ENCODE assay signal across 8 mouse cellular contexts in genomic region chr4:88721791-88722721, GRCm38 (mm10). TPM values are rescaled to one million over a fixed set of nuclear protein-coding genes. Genes with fewer than 3 reads are reported as not detected.
DNase-seq lines count a peak whose midpoint lies in the region; ATAC-seq and TF ChIP-seq lines count a peak whose summit lies in the region.

Gene Gm26566, plus strand, starts transcription at chr4:88721805.
Gene Klhl9, minus strand, starts transcription at chr4:88722465.

- H3K4me1 ChIP-seq in forebrain, embryonic 14.5 days (ENCODE audit: control insufficient read depth, insufficient read depth, low read length): peaks cover 26% of the 10 kb centered on the region
- H3K4me1 ChIP-seq in lung, adult 2 months (ENCODE audit: control insufficient read depth, insufficient read depth, low read length): peaks cover 18% of the 10 kb centered on the region

- peak; percentile 92 for TF ChIP-seq POLR2A in lung, adult 2 months (IDR thresholded peaks at IDR 0.05; ENCODE audit: borderline replicate concordance, extremely low read depth, low read depth, low read length)

- peaks cover 19% of the 10 kb centered on the region for H3K36me3 ChIP-seq in forebrain, embryonic 14.5 days (ENCODE audit: control insufficient read depth, insufficient read depth, low read length)

- WGBS in forebrain, embryonic 14.5 days: 1% methylated on average over 78 of the region's 82 CpGs
- WGBS in lung, adult 2 months: under 1% methylated on average over 82 of the region's 82 CpGs

- H3K9ac ChIP-seq in forebrain, embryonic 14.5 days (ENCODE audit: low read length): peak within 1 kb of the TSS; percentile 99

- no peaks in the 10 kb centered on the region for H3K27me3 ChIP-seq in forebrain, embryonic 14.5 days (replicated peaks; ENCODE audit: control insufficient read depth, insufficient read depth, low read length)

- no peak for TF ChIP-seq CTCF in lung, adult 2 months (IDR thresholded peaks at IDR 0.05; ENCODE audit: insufficient read depth, low read length)

- H3K4me3 ChIP-seq in forebrain, embryonic 14.5 days (ENCODE audit: low read depth, low read length): peak within 1 kb of the TSS; percentile 92
- H3K4me3 ChIP-seq in lung, adult 2 months (replicated peaks; ENCODE audit: extremely low read depth, low read depth, low read length): peak within 1 kb of the TSS; percentile 99

- peak within 1 kb of the TSS; percentile 78 for H3K4me2 ChIP-seq in forebrain, embryonic 14.5 days (ENCODE audit: low read length)

- no peaks in the 10 kb centered on the region for H3K9me3 ChIP-seq in forebrain, embryonic 14.5 days (replicated peaks; ENCODE audit: control insufficient read depth, low read length)

- H3K27ac ChIP-seq in forebrain, embryonic 14.5 days (ENCODE audit: low read depth, low read length): peak within 1 kb of the TSS; percentile 96

- intact Hi-C loops in heart, postnatal 25 days (cut with DNase I): no loop called here

- peak; percentile 91 for DNase-seq in ES-CJ7 (ENCODE audit: low read depth, low spot score)
- peak; percentile 90 for DNase-seq in cerebellum, adult 11 months
- DNase-seq in forebrain, embryonic 14.5 days (ENCODE audit: low spot score): peak; percentile 98
- peak; percentile 84 for DNase-seq in heart, postnatal 25 days (ENCODE audit: low spot score)
- peak; percentile 86 to 90 for DNase-seq in layer of hippocampus, adult 18-20 months (ENCODE audit: low spot score in 2 of 2)
- peak; percentile 91 for DNase-seq in lung, adult 2 months
- peak; percentile 79 to 81 for DNase-seq in thymus, adult 18-20 months

- peak; percentile 96 for ATAC-seq in forebrain, embryonic 14.5 days
- peak; percentile 96 for ATAC-seq in neutrophil, adult 5-6 weeks (ENCODE audit: extremely low read depth, insufficient number of reproducible peaks, low FRiP score, poor library complexity, severe bottlenecking)

RNA-seq across cellular contexts. Expression of gene Gm26566, which starts in this region (rescaled TPM):
- 2.0 and 2.3 TPM in 2 replicates for polyA plus RNA-seq in forebrain, embryonic 14.5 days (2014; fragmentation: Nextera tagmentation; extraction: Ambion mirVana)
- total RNA-seq in heart, postnatal 25 days (2021): under 1 TPM; 0.50 to 0.57 TPM
- 1 to 10 TPM; 1.1 to 1.6 TPM for total RNA-seq in layer of hippocampus, adult 18-20 months (2021)
- polyA plus RNA-seq in lung, adult 2 months (2012; rRNA removed): 0.19 and 0.33 TPM in 2 replicates
- total RNA-seq in neutrophil, adult 5-6 weeks (2017): 0.93 TPM in 1 of 2 replicates, not detected in the other

RNA-seq across cellular contexts. Expression of gene Klhl9, which starts in this region (rescaled TPM):
- 145 and 154 TPM in 2 replicates for polyA plus RNA-seq in forebrain, embryonic 14.5 days (2014; fragmentation: Nextera tagmentation; extraction: Ambion mirVana)
- 10 to 100 TPM; 67.0 to 74.9 TPM for total RNA-seq in heart, postnatal 25 days (2021)
- total RNA-seq in layer of hippocampus, adult 18-20 months (2021): 100 to 1,000 TPM; 103 to 111 TPM
- polyA plus RNA-seq in lung, adult 2 months (2012; rRNA removed): 19.6 and 19.7 TPM in 2 replicates
- 45.5 and 48.4 TPM in 2 replicates for total RNA-seq in neutrophil, adult 5-6 weeks (2017)

Comparison
In these comparisons a context has a peak if more than half of its experiments do, and no peak if none do; other contexts are left out.
1. Peak in every context shown above with its lines: DNase-seq, ATAC-seq, H3K4me3 ChIP-seq and H3K27ac ChIP-seq.